In genomic region chr11:100411736-100412135, GRCm38 (mm10) we compare ENCODE assay signal across 11 mouse cellular contexts. TPM values are rescaled to one million over a fixed set of nuclear protein-coding genes. Genes with fewer than 3 reads are reported as not detected.
DNase-seq lines count a peak whose midpoint lies in the region; ATAC-seq lines count a peak whose summit lies in the region.
"Had no signal": no experiment of that assay in that cellular context is flagged by ENCODE, and none has a peak within 500 bp of the region (broad histone marks: within the 10 kb centered on the region; RNA-seq: fewer than 3 reads in every experiment).

No protein-coding gene starts in this region.

- no peak for ATAC-seq in limb, embryonic 12.5 days (ENCODE audit: insufficient number of reproducible peaks, insufficient read depth, low FRiP score, low TSS enrichment, low read depth)
- no peak for ATAC-seq in neural tube, embryonic 15.5 days (ENCODE audit: low FRiP score)
- ATAC-seq in monocyte, adult 5-6 weeks (replicated peaks; ENCODE audit: insufficient number of reproducible peaks, low FRiP score, low TSS enrichment, poor library complexity, severe bottlenecking) = no peak
- ATAC-seq in activated CD4-positive, CD25-positive, alpha-beta regulatory T cell, adult 4 months = no peak
- ATAC-seq: forebrain, embryonic 14.5 days had no signal

- peaks cover 45% of the 10 kb centered on the region for H3K4me1 ChIP-seq in limb, embryonic 12.5 days (replicated peaks)
- peaks cover 65% of the 10 kb centered on the region for H3K4me1 ChIP-seq in limb, embryonic 10.5 days
- peaks cover 40% of the 10 kb centered on the region for H3K4me1 ChIP-seq in neural tube, embryonic 15.5 days

- H3K4me3 ChIP-seq in limb, embryonic 12.5 days (replicated peaks) = 0 out of 2 replicates have a peak overlapping the region, but pooled peaks have one; percentile 1
- H3K4me3 ChIP-seq in limb, embryonic 10.5 days = no peak overlapping the region
- no peak overlapping the region for H3K4me3 ChIP-seq in neural tube, embryonic 15.5 days (replicated peaks)

- peaks cover 47% of the 10 kb centered on the region for H3K36me3 ChIP-seq in limb, embryonic 12.5 days
- H3K36me3 ChIP-seq in limb, embryonic 10.5 days = peaks cover 51% of the 10 kb centered on the region
- peaks cover 7% of the 10 kb centered on the region; the same call in 1 of the 2 replicates for H3K36me3 ChIP-seq in neural tube, embryonic 15.5 days

- H3K4me2 ChIP-seq in limb, embryonic 12.5 days = peak overlapping the region; percentile 86
- 0 out of 2 replicates have a peak overlapping the region, but pooled peaks have one; percentile 70 for H3K4me2 ChIP-seq in neural tube, embryonic 15.5 days

- H3K27me3 ChIP-seq in limb, embryonic 12.5 days = no peaks in the 10 kb centered on the region
- H3K27me3 ChIP-seq in limb, embryonic 10.5 days (ENCODE audit: low read depth, poor library complexity, severe bottlenecking) = no peaks in the 10 kb centered on the region; the same call in 1 of the 2 replicates
- H3K27me3 ChIP-seq in neural tube, embryonic 15.5 days (replicated peaks) = peaks cover 19% of the 10 kb centered on the region

- H3K9ac ChIP-seq in limb, embryonic 12.5 days (replicated peaks) = no peak overlapping the region
- H3K9ac ChIP-seq in neural tube, embryonic 15.5 days (replicated peaks) = no peak overlapping the region

- WGBS in limb, embryonic 12.5 days = 76% methylated on average over 11 of the region's 11 CpGs
- 75% methylated on average over 11 of the region's 11 CpGs for WGBS in limb, embryonic 10.5 days
- WGBS in neural tube, embryonic 15.5 days = 80% methylated on average over 11 of the region's 11 CpGs

- DNase-seq in cerebellum, adult 11-12 months = peak; percentile 42
- no peak for DNase-seq in cerebellum, postnatal 4 days (ENCODE audit: low spot score in 2 of 2)
- no peak for DNase-seq in limb, embryonic 10.5 days (ENCODE audit: low spot score)
- DNase-seq in T-cell, adult 2 months (ENCODE audit: low spot score) = peak; percentile 42
- DNase-seq: cerebellum, adult 2 months; lung, postnatal 14 days had no signal

- H3K27ac ChIP-seq in limb, embryonic 12.5 days = no peak overlapping the region
- H3K27ac ChIP-seq in limb, embryonic 10.5 days = no peak overlapping the region
- no peak overlapping the region for H3K27ac ChIP-seq in neural tube, embryonic 15.5 days (replicated peaks)

- H3K9me3 ChIP-seq in limb, embryonic 12.5 days = no peaks in the 10 kb centered on the region
- H3K9me3 ChIP-seq in limb, embryonic 10.5 days (replicated peaks) = no peaks in the 10 kb centered on the region
- H3K9me3 ChIP-seq in neural tube, embryonic 15.5 days (replicated peaks) = no peaks in the 10 kb centered on the region

RNA-seq across cellular contexts. Expression of gene P3h4, which starts 2.9 kb away (rescaled TPM):
- 54.3 and 58.3 TPM in 2 replicates for polyA plus RNA-seq in limb, embryonic 12.5 days (2016; fragmentation: Nextera tagmentation; extraction: Ambion mirVana)
- 33.9 and 45.3 TPM in 2 replicates for polyA plus RNA-seq in limb, embryonic 10.5 days (2016; fragmentation: Nextera tagmentation; extraction: Ambion mirVana)
- 24.3 and 24.4 TPM in 2 replicates for polyA plus RNA-seq in neural tube, embryonic 15.5 days (2015; fragmentation: Nextera tagmentation; extraction: Ambion mirVana)
- total RNA-seq in monocyte, adult 5-6 weeks (2017) = 0.64 to 5.3 TPM (median 3.1 TPM) in 3 replicates
- not detected for polyA plus RNA-seq in activated CD4-positive, CD25-positive, alpha-beta regulatory T cell, adult 4 months (2017; shearing (Covaris generic))

RNA-seq across cellular contexts. Expression of gene Fkbp10, which starts 3.8 kb away (rescaled TPM):
- 101 and 118 TPM in 2 replicates for polyA plus RNA-seq in limb, embryonic 12.5 days (2016; fragmentation: Nextera tagmentation; extraction: Ambion mirVana)
- polyA plus RNA-seq in limb, embryonic 10.5 days (2016; fragmentation: Nextera tagmentation; extraction: Ambion mirVana) = 67.6 and 89.5 TPM in 2 replicates
- 29.8 and 38.9 TPM in 2 replicates for polyA plus RNA-seq in neural tube, embryonic 15.5 days (2015; fragmentation: Nextera tagmentation; extraction: Ambion mirVana)
- 0.57 to 4.4 TPM (median 2.1 TPM) in 3 replicates for total RNA-seq in monocyte, adult 5-6 weeks (2017)
- polyA plus RNA-seq in activated CD4-positive, CD25-positive, alpha-beta regulatory T cell, adult 4 months (2017; shearing (Covaris generic)) = not detected

RNA-seq across cellular contexts. Expression of gene Jup, which starts 14.2 kb away (rescaled TPM):
- 44.1 and 49.3 TPM in 2 replicates for polyA plus RNA-seq in limb, embryonic 12.5 days (2016; fragmentation: Nextera tagmentation; extraction: Ambion mirVana)
- 35.6 and 41.8 TPM in 2 replicates for polyA plus RNA-seq in limb, embryonic 10.5 days (2016; fragmentation: Nextera tagmentation; extraction: Ambion mirVana)
- polyA plus RNA-seq in neural tube, embryonic 15.5 days (2015; fragmentation: Nextera tagmentation; extraction: Ambion mirVana) = 58.2 and 74.6 TPM in 2 replicates
- 14.7 to 28.8 TPM (median 21.2 TPM) in 3 replicates for total RNA-seq in monocyte, adult 5-6 weeks (2017)
- 1 to 10 TPM in 1 of 2 experiments, under 1 TPM in 1; 0.19 to 1.5 TPM for polyA plus RNA-seq in activated CD4-positive, CD25-positive, alpha-beta regulatory T cell, adult 4 months (2017; shearing (Covaris generic))

RNA-seq across cellular contexts. Expression of gene Nt5c3b, which starts 29.9 kb away (rescaled TPM):
- polyA plus RNA-seq in limb, embryonic 12.5 days (2016; fragmentation: Nextera tagmentation; extraction: Ambion mirVana) = 173 and 183 TPM in 2 replicates
- polyA plus RNA-seq in limb, embryonic 10.5 days (2016; fragmentation: Nextera tagmentation; extraction: Ambion mirVana) = 149 and 173 TPM in 2 replicates
- 118 and 121 TPM in 2 replicates for polyA plus RNA-seq in neural tube, embryonic 15.5 days (2015; fragmentation: Nextera tagmentation; extraction: Ambion mirVana)
- 8.0 to 38.5 TPM (median 14.4 TPM) in 3 replicates for total RNA-seq in monocyte, adult 5-6 weeks (2017)
- 100 to 1,000 TPM; 118 to 125 TPM for polyA plus RNA-seq in activated CD4-positive, CD25-positive, alpha-beta regulatory T cell, adult 4 months (2017; shearing (Covaris generic))

RNA-seq across cellular contexts. Expression of gene Klhl10, which starts 30.0 kb away (rescaled TPM):
- 1.0 and 1.1 TPM in 2 replicates for polyA plus RNA-seq in limb, embryonic 12.5 days (2016; fragmentation: Nextera tagmentation; extraction: Ambion mirVana)
- polyA plus RNA-seq in limb, embryonic 10.5 days (2016; fragmentation: Nextera tagmentation; extraction: Ambion mirVana) = 0.63 and 0.69 TPM in 2 replicates
- 0.83 and 0.84 TPM in 2 replicates for polyA plus RNA-seq in neural tube, embryonic 15.5 days (2015; fragmentation: Nextera tagmentation; extraction: Ambion mirVana)
- 0.97 TPM in 1 of 3 replicates, not detected in the others for total RNA-seq in monocyte, adult 5-6 weeks (2017)
- polyA plus RNA-seq in activated CD4-positive, CD25-positive, alpha-beta regulatory T cell, adult 4 months (2017; shearing (Covaris generic)) = not detected

Comparison
In these comparisons a context has a peak if more than half of its experiments do, and no peak if none do; other contexts are left out.
1. DNase-seq: peak in cerebellum, adult 11-12 months (single experiment) and T-cell, adult 2 months (single experiment); none in cerebellum, postnatal 4 days (0 of 2) and limb, embryonic 10.5 days (single experiment).
2. RNA of gene P3h4, which starts 2.9 kb away (polyA plus RNA-seq): 54.3 to 58.3 TPM in limb, embryonic 12.5 days, 33.9 to 45.3 TPM in limb, embryonic 10.5 days and 24.3 to 24.4 TPM in neural tube, embryonic 15.5 days; not detected in activated CD4-positive, CD25-positive, alpha-beta regulatory T cell, adult 4 months; every median in the first group is over 10 times any median in the second.
3. RNA of gene Fkbp10, which starts 3.8 kb away (polyA plus RNA-seq): 101 to 118 TPM in limb, embryonic 12.5 days, 67.6 to 89.5 TPM in limb, embryonic 10.5 days and 29.8 to 38.9 TPM in neural tube, embryonic 15.5 days; not detected in activated CD4-positive, CD25-positive, alpha-beta regulatory T cell, adult 4 months; every median in the first group is over 10 times any median in the second.
4. RNA of gene Jup, which starts 14.2 kb away (polyA plus RNA-seq): 58.2 to 74.6 TPM in neural tube, embryonic 15.5 days, 44.1 to 49.3 TPM in limb, embryonic 12.5 days and 35.6 to 41.8 TPM in limb, embryonic 10.5 days; 0.19 to 1.5 TPM in activated CD4-positive, CD25-positive, alpha-beta regulatory T cell, adult 4 months; every median in the first group is over 10 times any median in the second.